Mouse (Mus musculus) c-Kit-negative CD71-positive TER-119-positive erythroid progenitor cells, embryonic 14.5 days (primary cell): Measurements from ENCODE around the gene Akr1c6.
"Not testable (repeated sequence)": the region's sequence is repeated elsewhere in the genome, so short reads cannot be mapped to it uniquely, and the experiment has no call there.

Experiments used
- DNase-seq: peaks from one replicate; pipeline ENCODE4 v3.0.0-alpha.2; 2013; ENCODE audit warnings: low read depth, low spot score

The Akr1c6 gene

DNA sequence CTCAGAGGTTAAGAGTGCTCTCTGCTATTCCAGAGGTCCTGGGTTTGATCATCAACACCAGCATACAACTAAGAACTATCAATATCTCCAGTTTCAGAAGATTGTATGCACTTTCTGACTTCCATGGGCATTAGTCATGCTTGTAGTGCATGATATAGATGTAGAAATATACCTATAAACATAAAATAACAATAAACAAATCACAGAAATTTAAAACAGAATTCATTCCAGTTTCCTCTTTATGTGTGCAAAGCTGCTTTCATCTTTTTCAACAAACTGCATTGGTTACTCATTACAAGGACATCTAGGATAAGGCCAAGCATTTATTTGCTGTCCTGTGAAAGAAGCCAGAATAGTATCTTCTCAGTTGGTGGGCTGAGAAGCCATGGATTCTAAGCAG is at the start of gene Akr1c6:
TSS of gene Akr1c6 (plus strand) at position 301 of the 400 bp plus-strand sequence.
- DNase-seq = no peak

DNA sequence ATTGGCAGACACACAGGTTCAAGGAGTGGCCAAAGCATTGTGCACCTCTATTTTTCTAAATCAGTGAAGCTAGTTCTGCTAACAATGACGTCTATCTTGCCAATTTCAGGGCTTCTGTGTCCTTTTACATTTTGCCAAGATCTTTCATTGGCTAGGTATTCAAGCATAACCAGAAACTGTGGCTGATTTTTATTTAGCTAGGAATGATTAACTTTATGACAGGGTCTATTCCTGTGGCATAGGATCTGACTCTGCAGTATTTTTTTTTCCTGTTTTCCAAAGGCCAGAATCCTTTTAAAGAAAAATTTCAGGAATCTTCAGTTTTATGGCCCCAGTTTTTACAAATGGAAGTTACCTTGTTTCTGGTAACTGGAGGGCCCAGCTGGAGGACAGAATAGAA is 49.2 kb upstream of the Akr1c6 start:
- no peak for DNase-seq

DNA sequence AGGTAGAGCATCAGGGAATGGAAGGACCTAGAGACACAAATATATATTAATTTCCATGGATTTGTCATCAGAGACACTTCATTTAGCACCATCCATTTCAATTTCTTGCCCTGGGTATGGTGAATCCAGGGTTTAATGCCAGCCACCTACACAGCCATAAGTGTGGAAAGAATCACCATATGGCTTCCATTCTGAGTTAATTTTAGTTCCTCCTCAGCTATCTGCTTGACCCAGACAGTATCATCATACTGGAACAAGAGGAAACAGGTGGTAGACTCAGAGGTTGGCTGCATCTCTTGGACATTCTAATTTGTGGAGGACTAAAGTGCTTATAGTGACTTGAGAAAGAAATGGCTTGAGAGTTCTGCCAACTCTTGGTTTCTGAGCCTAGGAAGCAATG is 48.6 kb upstream of the Akr1c6 start:
- no peak for DNase-seq

DNA sequence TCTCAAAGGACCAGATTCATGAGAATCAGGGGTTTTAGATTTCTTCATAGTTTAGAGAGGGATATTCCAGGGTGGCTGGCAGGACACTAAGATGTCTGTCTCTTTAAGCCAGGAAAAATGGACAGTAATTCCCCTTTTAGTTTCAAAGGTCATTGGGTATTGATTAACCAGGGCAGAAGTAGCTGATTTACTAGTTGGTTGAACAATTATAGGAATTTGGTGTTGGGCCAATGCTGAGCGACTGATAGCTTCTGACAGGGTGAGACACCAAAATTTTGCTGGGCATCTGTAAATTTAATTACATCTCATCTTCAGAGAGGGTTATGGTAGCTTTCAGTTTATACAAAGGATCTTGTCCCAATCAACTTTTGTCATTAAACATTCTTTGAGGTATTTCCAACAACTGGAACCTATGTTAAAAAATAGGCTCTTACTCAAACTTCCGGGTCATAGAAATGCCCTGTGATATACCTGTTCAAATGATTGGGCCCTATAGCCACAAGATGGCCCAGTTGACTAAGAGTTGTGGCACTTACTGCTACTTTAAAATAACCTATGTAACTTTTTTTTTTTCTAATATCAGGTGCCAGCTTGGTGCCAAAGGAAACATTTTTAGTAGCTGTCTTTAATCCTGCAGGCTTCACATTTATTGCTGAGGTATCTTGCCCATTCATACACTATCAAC is 45.2 kb upstream of the Akr1c6 start:
- no peak for DNase-seq

DNA sequence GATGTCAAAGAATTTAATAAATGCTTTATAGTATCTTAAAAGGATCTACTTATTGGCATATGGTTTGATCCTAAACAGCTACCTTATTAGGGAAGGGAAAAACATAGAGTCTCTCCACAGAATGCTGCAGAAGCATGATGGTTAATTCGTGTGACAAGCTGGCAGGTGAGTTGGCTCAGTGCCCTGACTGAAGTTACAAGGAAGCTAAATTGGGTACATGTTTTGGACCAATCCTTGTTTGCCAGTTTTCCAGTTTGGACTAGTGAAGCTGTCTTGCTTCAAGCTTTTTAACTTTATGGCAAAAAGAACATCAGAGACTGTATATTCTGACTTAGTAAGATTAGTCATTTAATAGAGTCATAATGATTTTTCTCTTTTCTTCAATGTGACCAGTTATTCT is 33.7 kb upstream of the Akr1c6 start:
- not testable (repeated sequence) for DNase-seq

DNA sequence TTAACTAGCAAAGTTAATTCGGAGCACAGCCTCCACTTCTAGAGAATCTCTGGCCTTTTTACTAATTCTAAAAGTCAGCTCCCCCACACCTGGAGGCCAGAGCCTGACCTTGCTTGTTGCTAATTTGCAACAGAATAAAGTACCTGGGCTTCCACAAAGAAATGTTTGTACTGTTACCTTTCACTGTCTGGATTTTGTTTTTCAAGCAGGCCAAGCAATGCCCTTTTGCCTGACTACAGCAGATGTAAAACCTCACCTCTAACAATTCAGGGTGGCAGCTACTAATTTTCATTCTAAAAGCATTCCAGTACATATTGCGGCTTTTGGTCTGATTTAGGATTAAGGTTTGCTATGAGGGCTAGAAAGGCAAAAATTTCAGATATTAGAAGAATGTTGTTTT is 33.3 kb upstream of the Akr1c6 start:
- DNase-seq = no peak

DNA sequence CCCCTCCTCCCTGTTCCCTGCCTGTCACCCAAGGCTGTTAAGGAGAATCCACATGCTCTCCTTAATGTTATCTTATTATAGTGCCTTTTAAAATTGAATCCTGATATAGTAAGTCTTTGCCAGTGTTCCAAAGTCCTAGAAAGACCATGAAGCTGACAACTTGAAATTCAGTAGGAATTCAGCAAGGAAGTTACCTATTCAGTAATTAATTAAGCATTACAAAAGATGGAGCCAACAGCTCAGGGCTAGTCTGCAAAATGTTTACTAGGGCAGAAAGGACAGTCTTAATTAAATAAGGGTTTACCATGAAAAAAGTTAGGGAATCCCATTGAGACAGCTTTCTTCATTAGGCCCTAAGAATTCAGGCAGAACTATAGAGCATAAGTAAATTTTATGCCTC is 31.9 kb upstream of the Akr1c6 start:
- DNase-seq = no peak

DNA sequence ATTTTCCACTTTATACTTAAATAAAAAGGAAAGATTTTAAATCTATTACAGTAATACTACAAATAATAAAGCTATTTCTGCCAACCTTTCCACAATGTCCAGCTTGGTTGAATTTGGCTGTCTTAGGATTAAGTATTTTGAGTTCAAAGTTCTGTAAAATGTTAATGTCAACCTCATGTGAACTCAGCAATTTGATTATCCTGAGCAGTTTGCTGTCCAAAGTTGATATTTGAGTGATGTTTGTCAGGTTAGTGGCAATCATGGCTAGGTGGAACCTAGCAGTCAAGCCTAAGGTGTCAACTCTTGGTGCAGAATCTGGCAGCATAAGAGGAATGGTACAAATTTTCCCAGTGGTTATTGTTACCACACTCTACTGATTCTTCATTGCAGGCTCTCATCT is 29.4 kb upstream of the Akr1c6 start:
- no peak for DNase-seq

DNA sequence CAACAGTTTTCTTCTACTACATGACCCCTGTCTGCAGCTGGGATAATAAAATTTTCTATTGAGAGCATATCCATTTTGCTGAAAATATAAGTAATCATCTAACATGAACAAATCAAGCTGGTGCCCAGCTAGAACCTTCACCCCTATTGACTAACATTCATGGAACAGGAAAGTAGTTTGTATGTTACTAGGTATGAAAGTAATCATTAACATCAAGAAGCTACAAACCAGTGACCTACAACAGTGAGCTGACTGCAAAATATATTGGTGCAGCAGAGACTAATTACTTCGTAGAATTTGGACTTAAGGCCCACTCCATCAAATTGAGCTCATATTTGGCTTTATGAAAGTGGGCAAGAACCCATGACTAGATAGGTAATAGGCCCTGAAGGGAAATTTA is 27.3 kb upstream of the Akr1c6 start:
- DNase-seq = no peak

DNA sequence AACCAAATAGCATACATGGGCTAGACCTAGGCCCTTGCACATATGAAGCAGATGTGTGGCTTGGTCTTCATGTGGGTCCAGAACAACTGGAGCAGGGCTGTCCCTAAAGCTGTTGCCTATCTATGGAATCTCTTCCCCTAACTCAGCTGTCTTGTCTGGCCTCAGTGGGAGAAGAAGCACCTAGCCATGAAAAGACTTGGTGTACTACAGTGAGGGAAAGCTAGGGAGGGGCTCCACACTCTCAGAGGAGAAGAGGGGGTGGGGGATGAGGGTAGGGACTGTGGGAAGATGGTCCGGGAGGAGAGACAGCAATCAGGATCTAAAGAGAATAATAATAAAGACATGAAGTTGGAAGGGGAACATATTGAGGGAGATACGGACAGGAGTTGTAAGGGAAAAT is 5.5 kb upstream of the Akr1c6 start:
- no peak for DNase-seq

DNA sequence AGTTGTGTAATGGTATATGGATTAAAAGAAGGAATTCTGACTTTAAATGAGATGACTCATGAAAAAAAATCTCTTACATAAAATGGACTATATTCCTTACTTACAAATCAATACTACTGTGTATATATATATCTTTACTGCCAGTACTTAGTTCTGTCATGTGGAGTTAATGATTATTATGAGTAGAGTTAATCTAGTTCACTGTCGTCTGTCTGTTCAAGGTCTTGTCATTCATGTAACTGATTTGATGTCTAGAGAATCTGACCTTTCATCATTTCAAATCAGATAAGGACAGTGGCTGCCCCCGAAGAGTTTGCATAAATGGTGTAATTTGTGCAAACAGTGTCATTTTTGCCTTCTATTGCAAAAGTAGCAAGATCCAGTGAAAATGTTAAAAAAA is 5.1 kb upstream of the Akr1c6 start:
- no peak for DNase-seq

DNA sequence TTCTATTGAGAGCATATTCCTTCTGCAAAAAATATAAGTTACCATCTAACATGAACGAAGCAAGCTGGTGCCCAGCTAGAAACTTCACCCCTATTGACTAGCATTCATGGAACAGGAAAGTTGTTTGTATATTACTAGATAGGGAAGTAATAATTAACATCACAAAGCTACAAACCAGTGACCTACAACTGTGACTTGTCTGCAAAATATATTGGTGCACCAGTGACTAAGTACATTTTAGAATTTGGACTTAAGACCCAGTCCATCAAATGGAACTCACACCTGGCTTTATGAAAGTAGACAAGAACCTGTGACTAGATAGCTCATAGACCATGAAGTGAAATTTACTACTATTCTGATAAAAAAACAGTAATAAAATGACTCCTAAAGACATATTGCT is 3.0 kb upstream of the Akr1c6 start:
- DNase-seq = no peak

DNA sequence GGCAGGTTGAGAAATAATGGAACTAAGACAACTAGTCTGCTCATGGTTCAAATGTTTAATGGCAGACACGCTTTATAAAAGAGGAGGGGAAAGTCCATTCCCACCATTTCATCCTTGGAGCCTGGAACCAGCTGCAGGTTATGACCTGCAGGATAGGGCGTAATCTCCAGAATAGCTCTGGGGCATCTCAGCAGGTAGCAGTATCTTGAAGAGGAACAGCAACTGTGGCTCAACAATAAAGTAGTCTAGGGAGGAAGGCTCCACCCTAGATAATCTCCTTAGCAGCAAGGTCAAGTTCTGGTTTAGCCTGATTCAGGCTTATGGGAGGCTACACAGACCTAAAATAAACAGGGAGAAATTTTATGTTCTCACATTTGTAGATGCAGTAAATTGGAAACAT is 31.5 kb downstream of the Akr1c6 start:
- no peak for DNase-seq

DNA sequence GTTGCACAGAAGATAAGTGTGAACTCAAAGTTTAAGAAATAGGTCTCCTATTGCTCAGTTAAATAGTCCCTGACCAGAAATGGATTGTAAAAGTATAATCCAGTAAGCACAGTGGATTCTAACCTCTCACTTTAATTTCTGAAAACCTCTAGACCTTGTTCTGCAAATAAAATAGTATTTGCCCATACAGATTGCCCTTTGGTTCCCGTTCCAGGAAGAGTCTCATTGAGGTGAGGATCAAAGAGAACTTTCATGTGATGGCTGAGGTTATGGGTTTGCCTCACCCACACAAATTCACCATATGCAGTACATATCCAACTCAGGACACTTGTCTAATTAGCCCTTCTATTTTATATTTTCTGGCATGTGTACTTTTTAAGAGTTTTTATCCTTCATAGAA is 33.8 kb downstream of the Akr1c6 start:
- DNase-seq = no peak
